Mouse (Mus musculus) layer of hippocampus, adult 2 months (tissue): Measurements from ENCODE around the gene Lonrf3. TPM values are rescaled to one million over a fixed set of nuclear protein-coding genes. Genes with fewer than 3 reads are reported as not detected.
A peak's percentile ranks its signal among the peaks of the same experiment; 100 is the strongest.

Source experiments
- DNase-seq, 2 experiments: peaks; one replicate each; pipeline ENCODE4 v3.0.0; 2022; ENCODE audit warnings: low spot score in 2 of 2
- H3K27ac ChIP-seq: fragments of 200-600 bp; 2 replicates; pipeline ENCODE4 v1.8.1; 2022
- H3K4me3 ChIP-seq: fragments of 200-600 bp; 2 replicates; pipeline ENCODE4 v1.8.1; 2022; ENCODE audit warnings: mild to moderate bottlenecking
- CTCF ChIP-seq: fragments of 200-600 bp; conservative IDR thresholded peaks from 2 replicates; pipeline ENCODE4 v1.8.1; 2022; ENCODE audit warnings: antibody characterized with exemption, mild to moderate bottlenecking, moderate library complexity
- microRNA-seq, 2 experiments: library from miRNA; unstranded; fragments of <30 nt; microRNA quantifications; one replicate each; pipeline ENCODE4 v1.2.0; 2021
- total RNA-seq, 2 experiments: library from RNA; stranded (reverse); gene quantifications; 2 replicates each; pipeline ENCODE4 v1.2.3; 2021

Gene Lonrf3
- total RNA-seq, 2 experiments from 2014 or later, result 26.8 to 30.8 TPM

- DNase-seq, result no peak
- no peak overlapping the region for H3K27ac ChIP-seq
- TF ChIP-seq CTCF, result peak; percentile 62
- H3K4me3 ChIP-seq, result no peak overlapping the region
Measured at GRCm38 (mm10) chrX:36402316-36402715, 74.2 kb downstream of the Lonrf3 start.

Small RNA genes lying within 50 kb of the gene (microRNA-seq; reads per million reads assigned to microRNA genes)
- 0 reads per million in 2 experiments for gene Gm44485

Other genes starting within 250 kb of the Lonrf3 start
- 1 to 10 TPM; 3.4 to 4.6 TPM for gene Il13ra1, start 216.2 kb upstream of the Lonrf3 start, total RNA-seq
- gene Zcchc12, start 132.4 kb upstream of the Lonrf3 start, total RNA-seq, result 10 to 100 TPM; 42.5 to 43.5 TPM
- gene Gm6268, start 72.9 kb downstream of the Lonrf3 start, total RNA-seq, result not detected
- 1 to 10 TPM; 2.0 TPM for gene Gm14569, start 163.5 kb downstream of the Lonrf3 start, total RNA-seq